8 mouse cellular contexts compared by ENCODE assay signal in the genomic region with DNA sequence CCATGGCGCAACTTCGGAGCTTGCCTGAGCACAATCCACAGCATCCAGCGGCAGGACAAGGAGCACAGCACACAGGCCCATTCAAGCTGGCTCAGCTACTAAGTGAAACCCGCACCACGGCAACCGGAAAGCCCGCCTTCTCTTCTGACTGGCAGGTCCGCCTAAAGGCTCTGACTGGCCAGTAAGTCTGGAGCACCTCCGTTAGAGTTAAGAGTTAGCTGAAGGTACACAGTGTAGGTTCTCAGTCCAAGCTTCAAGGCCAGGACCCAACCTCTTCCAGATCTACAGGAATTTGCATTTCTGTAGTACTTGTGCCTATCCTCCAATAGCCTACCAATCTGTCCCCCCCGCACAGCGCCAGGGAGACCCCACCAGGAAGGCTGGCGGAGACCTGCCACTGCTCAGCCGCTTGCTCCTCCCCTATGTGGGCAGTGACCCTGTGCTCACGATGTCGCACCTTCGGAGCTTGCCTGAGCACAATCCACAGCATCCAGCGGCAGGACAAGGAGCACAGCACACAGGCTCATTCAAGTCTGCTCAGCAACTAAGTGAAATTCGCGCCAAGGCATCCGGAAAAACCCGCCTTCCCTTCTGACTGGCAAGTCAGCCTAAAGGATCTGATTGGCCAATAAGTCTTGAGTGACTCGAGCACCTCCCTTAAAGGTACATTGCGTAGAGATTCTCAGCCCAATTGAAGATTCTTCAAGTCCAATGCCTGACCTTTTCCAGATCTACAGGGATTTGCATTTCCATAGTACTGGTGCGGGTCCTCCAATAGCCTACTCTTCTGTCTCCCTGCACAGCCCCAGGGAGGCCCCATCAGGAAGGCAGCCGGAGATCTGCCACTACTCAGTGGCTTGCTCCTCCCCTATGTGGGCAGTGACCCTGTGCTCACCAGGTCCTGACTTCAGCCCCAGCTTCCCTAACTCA. TPM values are rescaled to one million over a fixed set of nuclear protein-coding genes. Genes with fewer than 3 reads are reported as not detected.
DNase-seq lines count a peak whose midpoint lies in the region; ATAC-seq lines count a peak whose summit lies in the region.
"Not testable (repeated sequence)": the region's sequence is repeated elsewhere in the genome, so short reads cannot be mapped to it uniquely, and the experiment has no call there.

Gene A630089N07Rik (minus strand): TSS at position 562 of the 930 bp plus-strand sequence.

- under 1% methylated on average over 25 of the region's 25 CpGs for WGBS in hindbrain, embryonic 16.5 days
- WGBS in macrophage (ENCODE audit: missing documents), result 0% methylated on average over 25 of the region's 25 CpGs

- not testable (repeated sequence) for H3K9me3 ChIP-seq in hindbrain, embryonic 16.5 days (ENCODE audit: control insufficient read depth, low read length)

- H3K4me1 ChIP-seq in hindbrain, embryonic 16.5 days (ENCODE audit: control insufficient read depth, insufficient read depth, low read depth, low read length), result not testable (repeated sequence)

- not testable (repeated sequence) for H3K36me3 ChIP-seq in hindbrain, embryonic 16.5 days (ENCODE audit: control insufficient read depth, insufficient read depth, low read length); macrophage (ENCODE audit: inconsistent target)

- peak; percentile 99 for ATAC-seq in hindbrain, embryonic 16.5 days

- peaks cover 33% of the 10 kb centered on the region; the same call in 1 of the 2 replicates for H3K79me2 ChIP-seq in macrophage (ENCODE audit: inconsistent target)

- peak within 1 kb of the TSS; percentile 66 for H3K9ac ChIP-seq in hindbrain, embryonic 16.5 days (ENCODE audit: low read depth, low read length)

- peak within 1 kb of the TSS; percentile 72 for H3K4me3 ChIP-seq in hindbrain, embryonic 16.5 days (ENCODE audit: low read length)
- peak within 1 kb of the TSS; percentile 86 for H3K4me3 ChIP-seq in macrophage (ENCODE audit: inconsistent target)

- DNase-seq in WW6 (ENCODE audit: low read depth, low spot score), result peak; percentile 55
- peak; percentile 49 to 73 for DNase-seq in cerebellum, postnatal 4 days (ENCODE audit: low spot score in 2 of 2)
- peak; percentile 82 for DNase-seq in gastrocnemius, adult 18-20 months (ENCODE audit: low spot score)
- peak; percentile 78 to 86 for DNase-seq in left cerebral cortex, adult 18-20 months (ENCODE audit: low spot score in 2 of 2)
- DNase-seq in right cerebral cortex, adult 18-20 months, result peak; percentile 82
- peak; percentile 42 for DNase-seq in urinary bladder, postnatal 10 days (ENCODE audit: low spot score)

- H3K4me2 ChIP-seq in hindbrain, embryonic 16.5 days (ENCODE audit: low read length), result peak within 1 kb of the TSS; percentile 84

- peak within 1 kb of the TSS; percentile 59 for H3K27ac ChIP-seq in hindbrain, embryonic 16.5 days (ENCODE audit: low read depth, low read length)
- peak within 1 kb of the TSS; percentile 66 for H3K27ac ChIP-seq in macrophage

- not testable (repeated sequence) for H3K27me3 ChIP-seq in hindbrain, embryonic 16.5 days (replicated peaks; ENCODE audit: control insufficient read depth, insufficient read depth, low read length)

RNA-seq across cellular contexts. Expression of gene A630089N07Rik, which starts in this region (rescaled TPM):
- 1 to 10 TPM; 1.6 to 2.0 TPM for total RNA-seq in gastrocnemius, adult 18-20 months (2021)
- 12.8 TPM in 2 replicates for polyA plus RNA-seq in hindbrain, embryonic 16.5 days (2015; fragmentation: Nextera tagmentation; extraction: Ambion mirVana)
- total RNA-seq in left cerebral cortex, adult 18-20 months (2021), result 1 to 10 TPM; 5.4 to 8.2 TPM
- 10 to 100 TPM in 20 of 26 experiments, 1 to 10 TPM in 6; 3.1 to 55.2 (median 26.4) TPM for total RNA-seq in macrophage (2018; cell fraction: chromatin; rRNA removed)
- 1 to 10 TPM in 25 of 26 experiments, under 1 TPM in 1; 0.72 to 4.6 (median 2.3) TPM for total RNA-seq in macrophage (2018; cell fraction: cytosol; rRNA removed)
- total RNA-seq in macrophage (2018; cell fraction: nucleus; rRNA removed), result 10 to 100 TPM in 15 of 26 experiments, 1 to 10 TPM in 11; 2.6 to 61.6 (median 13.6) TPM
- 1.6 to 6.3 TPM (median 2.9 TPM) in 3 replicates for polyA plus RNA-seq in macrophage (2018)

Comparison
In these comparisons a context has a peak if more than half of its experiments do, and no peak if none do; other contexts are left out.
1. Peak in every context shown above with its lines: DNase-seq, ATAC-seq, H3K4me3 ChIP-seq and H3K27ac ChIP-seq.